Mouse (Mus musculus) liver, adult 2 months (tissue): ENCODE measurements around the gene R3hdm1. TPM values are rescaled to one million over a fixed set of nuclear protein-coding genes. Genes with fewer than 3 reads are reported as not detected.

Experiments used
- DNase-seq: peaks from one replicate; pipeline ENCODE4 v3.0.0-alpha.2; 2011; ENCODE audit warnings: low read depth, low spot score; ENCODE audit errors: extremely low read depth
- H3K27ac ChIP-seq: fragments of 200-500 bp; replicated peaks from 2 replicates; pipeline ENCODE4 v1.5.1; 2012; ENCODE audit warnings: low read depth, mild to moderate bottlenecking, control low read depth, inconsistent platforms, low read length; ENCODE audit not compliant: insufficient read depth
- H3K27me3 ChIP-seq: fragments of 200-500 bp; 2 replicates; pipeline ENCODE4 v1.6.1; 2012; ENCODE audit warnings: mild to moderate bottlenecking, moderate library complexity, low read length, inconsistent platforms; ENCODE audit not compliant: control insufficient read depth, insufficient read depth
- H3K36me3 ChIP-seq: fragments of 200-500 bp; 2 replicates; pipeline ENCODE4 v1.6.1; 2012; ENCODE audit warnings: low read length, inconsistent platforms; ENCODE audit not compliant: control insufficient read depth, insufficient read depth
- H3K4me1 ChIP-seq: fragments of 200-500 bp; 2 replicates; pipeline ENCODE4 v1.6.1; 2011; ENCODE audit warnings: low read length; ENCODE audit not compliant: control insufficient read depth, insufficient read depth
- H3K4me3 ChIP-seq: fragments of 200-500 bp; 2 replicates; pipeline ENCODE4 v1.5.1; 2011; ENCODE audit warnings: low read depth, mild to moderate bottlenecking, control low read depth, low read length, moderate library complexity; ENCODE audit not compliant: insufficient read depth
- H3K79me2 ChIP-seq: fragments of 200-500 bp; 2 replicates; pipeline ENCODE4 v1.6.1; 2012; ENCODE audit warnings: inconsistent platforms, mild to moderate bottlenecking, low read length, moderate library complexity; ENCODE audit not compliant: control insufficient read depth, insufficient read depth
- H3K9ac ChIP-seq: fragments of 200-500 bp; 2 replicates; pipeline ENCODE4 v1.6.1; 2012; ENCODE audit warnings: low read depth, mild to moderate bottlenecking, control low read depth, inconsistent platforms, low read length
- CTCF ChIP-seq: fragments of 200-500 bp; IDR thresholded peaks from 2 replicates; pipeline ENCODE4 v1.5.1; 2011; ENCODE audit warnings: low read depth, low read length, control low read depth
- POLR2A ChIP-seq: fragments of 200-500 bp; IDR thresholded peaks from 2 replicates; pipeline ENCODE4 v1.6.1; 2011; ENCODE audit warnings: low read length, control low read depth; ENCODE audit not compliant: insufficient read depth; ENCODE audit errors: extremely low read depth
- WGBS: fragments of 180-500 bp; shearing (Covaris S2); methylation state at CpG from one replicate; pipeline ENCODE4 v1.1.7; 2018; 5-methylcytosine and 5-hydroxymethylcytosine counted together
- polyA plus RNA-seq: library from polyadenylated mRNA; depleted of rRNA; stranded (reverse); fragments of >200 nt; gene quantifications from 2 replicates; pipeline ENCODE4 v1.2.3, GENCODE M21; 2012
- total RNA-seq: library from RNA; depleted of rRNA; stranded (reverse); fragments of >200 nt; gene quantifications from 2 replicates; pipeline ENCODE4 v1.2.3, GENCODE M21; 2014

Gene R3hdm1
- total and polyA plus RNA-seq, 2 experiments: 13.1 to 16.8 TPM

DNA sequence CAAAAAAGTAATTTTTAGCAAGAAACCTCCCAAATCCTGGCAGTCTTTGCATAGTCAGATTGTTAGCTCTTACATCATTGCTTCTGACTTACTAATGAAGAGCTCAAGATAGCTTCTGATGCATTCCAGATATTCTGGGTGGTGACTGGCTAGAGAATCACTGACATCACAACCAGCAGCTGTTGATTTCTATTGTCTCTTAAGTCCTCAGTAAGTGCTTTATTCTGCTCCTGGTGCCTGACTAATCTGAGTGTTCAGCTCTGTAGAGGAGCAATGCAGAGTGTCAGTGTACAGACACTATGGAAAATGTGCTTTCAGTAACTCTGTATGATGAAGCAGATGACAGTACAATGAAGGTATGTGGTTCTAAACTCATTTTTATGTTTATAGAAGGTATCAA, 38.6 kb downstream of the R3hdm1 start:
- TF ChIP-seq CTCF (no peak), POLR2A (no peak)
- Histone ChIP-seq H3K4me3 (no peak overlapping the region), H3K79me2 (peaks cover 6% of the 10 kb centered on the region; the same call in 1 of the 2 replicates), H3K36me3 (no peaks in the 10 kb centered on the region), H3K27ac (no peak overlapping the region), H3K4me1 (no peaks in the 10 kb centered on the region), H3K9ac (no peak overlapping the region), H3K27me3 (no peaks in the 10 kb centered on the region)
- DNase-seq: no peak

DNA sequence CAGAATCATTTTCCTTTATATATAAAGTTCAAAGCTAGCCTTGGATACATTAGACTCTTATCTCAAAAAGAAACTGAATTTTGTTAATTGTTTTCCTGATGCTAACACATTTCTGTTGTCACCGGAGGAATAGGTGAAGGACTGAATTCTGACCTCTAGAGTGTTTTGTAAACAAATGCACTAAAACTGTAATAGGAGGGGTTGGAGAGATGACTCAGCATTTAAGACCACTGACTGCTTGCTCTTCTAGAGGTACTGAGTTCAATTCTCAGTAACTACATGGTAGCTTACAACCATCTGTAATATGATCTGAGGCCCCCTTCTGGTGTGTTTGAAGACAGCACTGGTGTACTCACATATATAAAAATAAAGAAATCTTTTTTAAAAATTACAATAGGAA, 63.9 kb downstream of the R3hdm1 start:
- no peak for DNase-seq
- 51% methylated on average over 1 of the region's 1 CpGs for WGBS
- Histone ChIP-seq H3K4me3 (no peak overlapping the region), H3K27ac (no peak overlapping the region), H3K9ac (no peak overlapping the region), H3K36me3 (peaks cover 10% of the 10 kb centered on the region), H3K27me3 (no peaks in the 10 kb centered on the region), H3K79me2 (no peaks in the 10 kb centered on the region; the same call in 1 of the 2 replicates), H3K4me1 (no peaks in the 10 kb centered on the region)
- TF ChIP-seq CTCF (no peak), POLR2A (no peak)

- no peak overlapping the region for H3K27ac ChIP-seq
- no peak overlapping the region for H3K9ac ChIP-seq
- TF ChIP-seq CTCF: no peak
- no peak for TF ChIP-seq POLR2A
- no peaks in the 10 kb centered on the region; the same call in 1 of the 2 replicates for H3K79me2 ChIP-seq
- H3K27me3 ChIP-seq: no peaks in the 10 kb centered on the region
- DNase-seq: no peak
- H3K4me3 ChIP-seq: no peak overlapping the region
- peaks cover 8% of the 10 kb centered on the region for H3K36me3 ChIP-seq
- no peaks in the 10 kb centered on the region for H3K4me1 ChIP-seq
Measured at GRCm38 (mm10) chr1:128170104-128170503, 67.0 kb downstream of the R3hdm1 start.

DNA sequence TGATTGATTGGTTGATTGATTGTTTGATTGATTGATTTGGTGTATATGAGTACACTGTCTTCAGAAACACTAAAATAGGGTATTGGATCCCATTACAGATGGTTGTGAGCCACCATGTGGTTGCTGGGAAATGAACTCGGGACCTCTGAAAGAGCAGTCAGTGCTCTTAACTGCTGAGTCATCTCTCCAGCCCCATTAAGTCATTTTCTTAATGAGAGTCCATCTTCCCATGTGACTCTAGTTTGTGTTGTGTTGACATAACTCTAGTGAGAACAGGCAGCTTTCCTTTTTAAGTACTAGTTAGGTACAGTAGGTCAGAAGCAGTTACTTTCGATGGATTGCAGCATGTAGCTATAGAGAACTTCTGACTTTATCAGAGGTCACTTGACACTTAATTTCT, 88.3 kb downstream of the R3hdm1 start:
- 53% methylated on average over 2 of the region's 2 CpGs for WGBS
- no peak overlapping the region for H3K4me3 ChIP-seq
- peaks cover 42% of the 10 kb centered on the region for H3K36me3 ChIP-seq
- no peaks in the 10 kb centered on the region for H3K4me1 ChIP-seq
- DNase-seq: peak; percentile 34
- no peak overlapping the region for H3K27ac ChIP-seq
- no peak for TF ChIP-seq CTCF
- no peak for TF ChIP-seq POLR2A
- H3K27me3 ChIP-seq: no peaks in the 10 kb centered on the region
- H3K9ac ChIP-seq: no peak overlapping the region
- H3K79me2 ChIP-seq: no peaks in the 10 kb centered on the region

- Histone ChIP-seq H3K4me3 (no peak overlapping the region), H3K36me3 (peaks cover 35% of the 10 kb centered on the region), H3K9ac (no peak overlapping the region), H3K27ac (no peak overlapping the region), H3K27me3 (no peaks in the 10 kb centered on the region), H3K4me1 (no peaks in the 10 kb centered on the region), H3K79me2 (no peaks in the 10 kb centered on the region)
- TF ChIP-seq POLR2A: no peak
- no peak for TF ChIP-seq CTCF
- no peak for DNase-seq
- 86% methylated on average over 7 of the region's 7 CpGs for WGBS
Measured at GRCm38 (mm10) chr1:128192369-128192768, 89.3 kb downstream of the R3hdm1 start.

DNA sequence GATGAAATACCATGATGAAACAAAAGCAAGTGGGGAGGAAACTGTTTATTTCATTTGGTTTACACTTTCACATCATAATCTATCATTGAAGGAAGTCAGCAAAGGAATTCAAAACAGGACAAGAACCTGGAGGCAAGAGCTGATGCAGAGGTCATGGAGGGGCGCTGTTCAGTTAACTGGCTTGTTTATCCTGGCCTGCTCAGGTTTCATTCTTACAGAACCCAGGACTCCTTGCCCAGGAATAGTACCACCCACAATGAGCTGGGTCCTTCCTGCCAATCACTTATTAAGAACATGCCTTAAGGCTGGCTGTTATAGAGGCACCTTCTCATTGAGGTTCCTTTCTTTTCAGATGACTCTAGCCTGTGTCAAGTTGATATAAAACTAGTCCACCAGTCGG, 90.9 kb downstream of the R3hdm1 start:
- H3K27me3 ChIP-seq: no peaks in the 10 kb centered on the region
- DNase-seq: no peak
- H3K36me3 ChIP-seq: peaks cover 33% of the 10 kb centered on the region

More for the DNA sequence above, 90.9 kb downstream of the R3hdm1 start:
- Histone ChIP-seq H3K79me2 (no peaks in the 10 kb centered on the region), H3K4me3 (no peak overlapping the region), H3K4me1 (no peaks in the 10 kb centered on the region; the same call in 1 of the 2 replicates), H3K27ac (no peak overlapping the region), H3K9ac (no peak overlapping the region)
- 81% methylated on average over 2 of the region's 2 CpGs for WGBS
- TF ChIP-seq CTCF: no peak
- TF ChIP-seq POLR2A: no peak
